Mouse (Mus musculus) layer of hippocampus, adult 11-12 months (tissue): ENCODE results near the gene Clip2.
"Not testable (repeated sequence)": the region's sequence is repeated elsewhere in the genome, so short reads cannot be mapped to it uniquely, and the experiment has no call there.

ENCODE experiments used
- DNase-seq: peaks from one replicate; pipeline ENCODE4 v3.0.0; 2022; ENCODE audit warnings: low spot score

Gene Clip2

DNA sequence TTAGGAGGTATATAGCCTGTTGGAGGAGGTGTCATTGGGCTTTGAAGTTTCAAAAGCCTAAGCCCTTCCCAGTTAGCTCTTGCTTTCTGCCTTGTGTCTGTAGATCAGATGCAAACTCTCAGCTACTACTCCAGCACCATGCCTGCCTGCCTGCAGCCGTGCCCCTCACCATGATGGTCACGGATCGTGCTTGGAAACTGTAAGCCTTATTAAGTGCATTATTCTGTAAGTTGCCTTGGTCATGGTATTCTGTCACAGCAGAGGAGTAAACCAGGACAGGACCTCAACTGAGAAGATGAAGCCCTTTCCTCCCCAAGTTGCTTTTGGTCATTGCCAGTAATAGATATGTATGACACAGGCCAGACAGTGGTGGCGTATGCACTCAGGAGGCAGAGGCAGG is 63.6 kb downstream of the Clip2 start:
- DNase-seq = no peak

DNA sequence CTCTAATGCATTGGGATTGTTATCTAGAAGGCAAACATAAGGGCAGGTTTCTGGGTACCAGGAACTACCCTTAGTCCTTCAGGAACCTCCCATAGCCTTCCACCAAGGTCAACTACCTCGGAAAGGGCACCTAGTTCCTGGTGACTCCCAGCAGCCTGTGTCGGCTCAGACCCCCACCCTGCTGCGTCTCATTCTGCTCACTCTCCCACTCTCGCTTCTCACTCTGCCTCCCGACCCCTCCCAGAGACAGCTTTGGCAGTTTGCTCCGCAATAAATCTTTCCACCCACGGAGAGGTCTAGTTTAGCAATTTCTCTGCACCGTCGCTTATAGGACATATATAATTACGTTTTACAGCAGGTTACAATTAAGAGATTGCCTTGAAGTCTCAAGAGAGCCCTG is 64.2 kb downstream of the Clip2 start:
- no peak for DNase-seq

DNA sequence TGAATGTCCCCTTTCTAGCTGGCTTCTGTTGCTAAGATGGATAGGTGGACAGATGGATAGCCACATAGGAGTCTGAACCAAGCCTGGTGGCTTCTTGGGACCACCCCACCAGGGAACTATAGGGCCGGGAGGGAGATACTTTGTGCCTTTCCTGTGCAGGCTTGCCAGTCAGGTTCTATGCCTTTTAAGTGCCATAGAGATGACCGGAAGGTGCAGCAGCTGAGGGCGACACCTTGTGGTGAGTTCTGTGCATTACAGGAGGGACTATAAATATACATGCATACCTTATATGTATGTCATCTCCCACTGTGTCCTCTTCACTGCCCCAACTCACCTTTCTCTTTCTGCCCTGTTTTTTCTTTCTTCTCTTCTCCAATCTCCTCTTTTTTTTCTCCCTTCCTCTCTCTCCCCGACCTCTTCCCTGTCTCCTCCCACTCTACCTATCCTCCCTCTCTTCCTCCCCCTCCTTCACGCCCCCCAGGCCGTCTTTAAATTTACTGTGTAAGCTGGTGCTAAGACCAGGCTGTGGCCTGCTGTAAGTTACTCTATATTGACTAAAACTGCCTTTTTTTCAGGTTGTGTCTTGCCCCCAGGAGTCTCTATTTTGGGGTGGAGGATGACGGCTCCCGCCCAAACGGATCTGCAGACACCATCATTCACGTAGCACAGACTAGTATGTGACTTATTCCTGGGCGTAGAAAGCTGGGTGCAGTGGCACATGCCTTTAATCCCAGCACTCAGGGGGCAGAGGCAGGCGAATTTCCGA is 66.2 kb downstream of the Clip2 start:
- peak; percentile 68 for DNase-seq

DNA sequence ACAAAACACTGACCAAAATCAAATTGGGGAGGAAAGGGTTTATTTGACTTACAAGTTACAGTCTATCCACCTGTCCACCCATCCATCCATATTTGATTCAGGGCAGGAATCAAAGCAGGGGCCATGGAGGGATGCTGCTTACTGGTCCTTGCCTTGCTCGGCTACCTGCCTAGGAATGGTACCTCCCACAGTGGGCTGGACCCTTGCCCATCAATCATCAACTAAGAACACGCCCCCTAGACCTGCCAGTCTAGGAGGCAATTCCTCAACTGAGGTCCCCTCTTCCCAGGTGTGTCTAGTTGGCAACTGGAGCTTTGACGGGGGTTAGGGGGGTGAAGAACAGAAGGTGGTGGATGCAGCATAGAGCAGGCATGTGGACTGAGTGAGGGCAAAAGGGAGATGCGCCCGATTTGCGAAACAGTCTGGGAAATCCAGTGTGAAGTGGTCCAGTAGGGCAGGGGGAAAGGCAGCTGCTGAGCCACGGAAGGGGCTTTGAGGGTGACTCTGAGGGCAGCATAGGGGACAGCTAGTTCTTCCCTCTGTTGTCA is 67.0 kb downstream of the Clip2 start:
- DNase-seq = no peak

DNA sequence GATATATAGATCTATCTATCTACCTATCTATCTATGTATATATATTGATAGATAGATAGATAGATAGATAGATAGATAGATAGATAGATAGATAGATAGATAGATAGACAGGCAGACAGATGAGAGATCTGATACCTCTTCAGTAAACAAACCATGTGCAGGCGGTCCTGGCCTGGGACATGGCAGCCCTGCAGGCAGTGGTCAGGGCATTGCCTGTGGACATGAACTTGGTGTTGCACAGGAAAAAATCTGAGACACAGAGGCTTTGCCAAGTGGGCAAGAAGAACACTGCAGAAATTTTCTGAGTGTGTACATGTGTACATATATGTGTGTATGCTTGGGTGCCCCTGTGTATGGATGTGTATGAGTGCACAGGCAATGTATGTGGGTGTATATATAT is 68.9 kb downstream of the Clip2 start:
- no peak for DNase-seq

DNA sequence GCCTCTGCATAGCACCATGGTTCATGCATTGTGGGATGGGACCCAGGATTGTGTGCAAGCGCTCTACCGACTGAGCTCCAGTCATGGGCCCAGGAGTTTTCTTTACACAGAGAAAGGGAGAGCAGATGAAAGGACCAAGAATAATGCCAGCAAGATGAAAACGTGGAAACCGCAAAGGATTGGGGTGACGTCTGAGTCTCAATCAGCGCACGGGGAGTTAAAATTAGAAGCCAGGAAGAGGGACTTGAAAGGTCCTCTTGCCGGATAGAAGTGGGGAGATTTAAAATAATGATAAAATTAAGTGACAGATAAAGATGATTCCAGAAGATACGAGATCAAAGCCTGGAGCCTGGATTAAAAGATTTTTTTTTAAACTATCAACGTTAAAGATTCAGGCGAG is 69.9 kb downstream of the Clip2 start:
- no peak for DNase-seq

DNA sequence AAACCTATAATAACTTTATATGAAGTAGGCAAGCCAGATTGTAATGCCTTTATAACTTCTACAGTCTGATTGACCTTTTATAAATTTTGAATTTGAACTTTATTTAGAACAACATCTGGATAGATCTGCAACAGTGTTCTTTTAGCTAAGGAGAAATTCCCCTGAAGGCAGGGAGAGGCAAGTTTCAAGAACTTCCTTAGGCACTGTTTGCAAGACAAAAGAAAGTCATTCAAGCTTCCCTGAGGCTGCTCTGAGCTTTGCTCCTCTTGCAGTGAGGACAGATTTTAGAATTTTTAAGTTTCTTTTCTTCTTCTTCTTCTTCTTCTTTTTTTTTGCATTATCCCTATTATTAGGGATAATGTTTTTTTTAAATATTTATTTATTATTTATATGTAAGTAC is 73.3 kb downstream of the Clip2 start:
- DNase-seq = not testable (repeated sequence)

DNA sequence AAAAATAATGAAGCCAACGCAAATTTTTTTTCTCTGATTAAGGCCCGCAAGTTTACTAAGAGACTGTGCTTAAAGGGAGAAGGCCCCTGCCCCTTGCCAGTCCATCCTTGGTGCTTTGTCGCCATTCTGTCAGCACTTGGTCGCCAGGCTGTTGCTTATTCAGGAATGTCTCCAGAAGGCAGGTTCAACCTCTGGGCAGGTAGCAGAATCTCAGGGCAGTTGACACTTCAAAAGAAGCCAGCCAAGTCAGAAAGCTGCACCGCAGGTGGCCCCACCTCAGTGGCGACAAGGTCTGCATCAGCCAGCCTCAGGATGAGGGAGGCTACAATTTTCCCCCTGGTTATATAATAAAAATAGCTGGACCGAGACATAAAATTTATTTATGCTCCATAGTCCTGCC is 76.5 kb downstream of the Clip2 start:
- DNase-seq = not testable (repeated sequence)

DNA sequence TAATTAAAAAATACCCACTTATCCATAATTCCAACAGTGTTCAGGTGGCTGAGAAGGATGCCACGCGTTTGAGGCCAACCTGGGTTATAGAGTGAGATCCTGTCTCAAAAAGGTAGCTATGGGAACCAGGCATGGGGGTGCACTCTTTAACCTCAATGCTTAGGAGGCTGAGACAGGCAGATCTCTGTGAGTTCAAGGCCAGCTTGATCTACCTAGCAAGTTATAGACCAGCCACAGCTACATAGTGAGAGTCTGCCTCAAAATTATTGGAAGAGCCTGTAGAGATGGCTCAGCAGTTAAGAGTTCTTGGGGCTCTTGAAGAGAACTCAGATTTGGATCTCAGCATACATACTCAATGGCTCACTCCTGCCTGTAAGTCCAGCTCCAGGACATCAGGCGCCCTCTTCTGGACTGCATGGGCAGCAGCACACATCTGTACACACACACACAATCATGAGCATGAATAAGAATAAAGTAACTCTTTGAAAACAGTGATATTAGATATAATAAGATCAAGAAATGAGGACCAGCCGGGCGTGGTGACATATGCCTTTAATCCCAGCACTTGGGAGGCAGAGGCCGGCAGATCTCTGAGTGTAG is 77.1 kb downstream of the Clip2 start:
- DNase-seq = no peak

DNA sequence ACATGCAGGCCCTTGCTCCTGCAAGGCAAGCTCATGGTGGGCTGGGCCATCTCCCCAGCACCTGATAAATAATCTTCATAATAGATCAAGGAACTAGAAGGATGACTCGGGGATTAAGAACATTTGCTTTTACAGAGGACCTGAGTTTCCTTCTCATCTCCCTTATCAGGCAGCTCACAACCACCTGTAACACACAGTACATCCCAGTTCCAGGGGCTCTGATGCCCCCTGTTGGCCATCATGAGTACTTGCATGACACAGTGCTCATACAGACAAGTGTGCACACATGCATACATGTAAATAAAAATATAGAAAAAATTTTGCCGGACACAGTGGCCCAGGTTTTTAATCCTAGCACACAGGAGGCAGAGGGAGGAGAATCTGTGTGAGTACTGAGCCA is 78.3 kb downstream of the Clip2 start:
- no peak for DNase-seq

DNA sequence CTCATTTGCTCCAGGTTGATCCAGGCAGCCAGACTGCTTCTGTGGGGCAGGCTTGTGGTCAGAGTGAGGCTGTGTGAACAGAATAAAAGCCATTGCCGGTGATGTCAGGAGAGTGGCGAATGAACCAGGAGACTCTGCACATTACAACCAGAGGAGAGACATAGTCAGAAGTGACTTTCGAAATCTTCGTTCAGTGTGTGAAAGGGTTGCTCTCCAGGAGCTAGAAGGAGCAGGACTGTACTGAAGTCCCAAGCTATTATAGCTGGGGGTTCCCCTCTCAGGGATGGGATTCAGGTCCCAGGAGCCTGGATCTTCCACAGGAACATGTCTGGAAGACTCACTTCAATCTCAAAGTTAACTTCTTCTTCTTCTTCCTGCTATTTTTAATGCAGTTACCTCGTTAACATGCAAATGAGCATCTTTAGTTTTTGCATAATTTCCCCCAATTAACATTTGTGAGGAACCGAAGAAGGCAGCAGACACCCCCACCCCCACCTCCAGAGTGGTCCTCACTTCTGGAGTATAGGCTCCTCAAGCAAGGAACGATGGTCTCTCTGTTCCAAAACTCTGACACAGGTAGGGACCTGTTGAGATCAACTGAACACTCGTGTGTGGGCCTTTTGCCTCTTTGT is 81.6 kb downstream of the Clip2 start:
- no peak for DNase-seq

DNA sequence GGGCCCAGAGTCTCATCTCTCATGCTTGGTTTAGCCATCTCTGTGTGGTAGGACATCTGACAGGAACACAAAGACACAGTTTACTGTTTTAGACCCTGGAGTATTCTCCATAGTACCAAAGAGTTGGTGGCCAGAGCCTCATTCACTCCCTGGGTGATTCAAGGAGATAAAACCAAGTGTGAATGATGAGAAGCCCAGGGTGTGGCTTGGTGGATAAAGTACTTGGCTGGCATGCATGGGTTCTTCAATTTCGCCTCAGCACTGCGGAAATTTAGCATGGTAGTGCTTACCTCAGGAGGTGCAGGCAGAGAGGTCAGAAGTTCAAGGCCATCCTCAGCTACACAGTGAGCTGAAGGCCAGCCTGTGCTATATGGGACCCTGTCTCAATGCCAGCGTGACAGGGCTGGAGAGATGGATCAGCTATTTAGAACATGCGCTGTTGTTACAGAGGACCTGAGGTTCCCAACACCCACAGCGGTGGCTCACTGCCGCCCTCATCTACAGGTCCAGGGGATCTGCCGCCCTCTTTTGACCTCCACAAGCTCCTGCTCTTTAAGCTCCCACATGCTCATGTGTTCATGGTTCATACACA is 82.6 kb downstream of the Clip2 start:
- no peak for DNase-seq

DNA sequence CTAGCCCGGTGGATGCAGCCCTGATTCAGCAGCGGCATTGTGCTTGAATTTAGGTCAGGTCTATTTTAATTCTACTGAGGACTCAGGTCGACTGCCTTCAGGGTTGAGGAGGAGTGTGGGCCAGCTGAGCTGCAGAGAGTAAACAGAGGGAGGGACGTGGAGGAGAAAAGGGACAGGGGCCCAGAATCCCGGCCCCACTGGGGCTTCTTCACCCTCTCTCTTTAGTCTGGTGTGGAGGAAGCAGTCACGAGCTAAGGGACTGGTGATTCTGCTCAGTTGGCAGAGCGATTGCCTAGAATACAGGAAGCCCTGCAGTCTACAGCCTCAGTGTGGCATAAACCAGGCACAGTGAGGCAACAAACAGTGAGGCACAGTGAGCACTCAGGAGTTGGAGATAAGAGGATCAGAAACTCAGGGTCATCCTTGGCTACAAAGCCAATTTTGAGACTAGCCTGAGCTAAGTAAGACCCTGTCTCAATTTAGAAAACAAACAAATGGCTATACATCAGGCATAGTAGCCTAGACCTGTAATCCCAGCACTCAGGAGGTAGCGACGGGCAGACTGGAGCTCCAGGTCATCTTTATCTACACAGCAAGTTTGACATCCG is 84.0 kb downstream of the Clip2 start:
- DNase-seq = no peak

DNA sequence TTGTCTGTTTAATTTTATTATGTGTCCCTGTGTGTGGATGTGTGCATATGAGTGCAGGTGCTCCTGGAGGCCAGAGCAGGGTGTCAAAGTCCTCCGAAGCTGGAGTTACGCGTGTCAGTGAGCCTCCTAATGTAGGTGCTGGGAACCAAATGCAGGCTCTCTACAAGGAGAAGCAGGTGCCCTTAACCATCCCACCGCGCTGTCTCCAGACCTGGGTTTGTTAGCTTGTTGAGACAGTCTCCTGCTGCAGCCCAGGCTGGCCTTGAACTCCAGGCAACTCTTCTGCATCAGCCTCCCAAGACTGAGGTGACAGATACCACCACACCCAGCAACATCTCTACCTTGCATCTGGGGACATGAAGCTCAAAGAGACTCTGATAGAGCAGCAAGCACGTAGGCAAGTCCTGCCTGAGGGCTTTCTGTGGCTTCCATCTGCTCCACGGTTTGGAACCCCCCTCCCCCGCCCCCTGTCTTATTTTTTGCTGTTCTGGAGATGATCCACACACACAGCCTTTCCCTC is 85.1 kb downstream of the Clip2 start:
- DNase-seq = no peak

DNA sequence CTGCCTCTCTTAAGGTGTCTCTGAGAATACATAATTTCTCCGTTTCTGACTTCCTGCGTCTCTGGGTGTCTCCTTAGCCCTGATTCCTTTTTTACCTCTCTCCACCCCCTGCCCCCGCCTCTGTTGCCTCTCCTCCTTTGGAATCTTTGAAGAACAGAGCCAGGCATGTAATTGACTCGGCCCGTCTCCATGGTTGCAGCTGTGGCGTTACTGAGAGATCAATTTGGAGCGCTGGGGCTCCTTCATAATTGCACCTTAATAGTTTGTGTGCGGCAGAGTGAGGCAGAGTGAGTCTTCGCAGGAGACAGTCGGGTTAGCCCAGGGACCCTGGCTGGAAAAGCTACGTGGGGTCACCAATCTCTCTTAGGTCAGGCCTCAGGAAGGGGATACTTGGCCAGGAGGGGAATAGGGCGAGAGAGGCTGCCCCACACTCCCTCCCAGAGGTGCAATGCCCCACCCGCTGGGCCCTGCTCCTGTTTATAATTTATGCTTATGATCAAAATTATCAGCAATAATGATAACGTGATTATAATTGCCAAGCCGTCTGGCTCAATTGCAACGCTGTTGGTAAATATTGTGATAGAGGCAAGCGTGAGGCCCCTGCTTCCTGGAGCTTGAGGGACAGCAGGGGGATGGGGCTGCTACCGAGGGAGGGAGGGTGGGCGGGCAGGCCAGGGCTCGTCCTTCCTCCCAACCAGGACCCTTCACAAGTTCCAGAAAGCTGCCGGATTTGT is 85.8 kb downstream of the Clip2 start:
- DNase-seq = no peak

DNA sequence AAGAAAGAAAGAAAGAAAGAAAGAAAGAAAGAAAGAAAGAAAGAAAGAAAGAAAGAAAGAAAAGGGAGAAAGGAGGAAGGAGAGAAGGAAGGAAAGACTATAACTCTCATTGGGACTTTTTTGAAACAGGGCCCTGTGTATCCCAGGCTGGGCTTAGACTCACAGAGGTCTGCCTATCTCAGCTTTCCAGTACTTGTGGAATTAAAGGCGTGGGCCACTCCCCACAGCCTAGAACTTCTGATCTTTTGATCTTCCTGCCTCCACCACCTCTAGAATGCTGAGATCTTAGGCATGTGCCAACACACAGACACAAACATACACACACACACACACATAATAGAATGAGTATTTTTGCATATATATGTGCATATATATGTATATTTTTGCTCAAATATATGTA is 87.0 kb downstream of the Clip2 start:
- DNase-seq = no peak

DNA sequence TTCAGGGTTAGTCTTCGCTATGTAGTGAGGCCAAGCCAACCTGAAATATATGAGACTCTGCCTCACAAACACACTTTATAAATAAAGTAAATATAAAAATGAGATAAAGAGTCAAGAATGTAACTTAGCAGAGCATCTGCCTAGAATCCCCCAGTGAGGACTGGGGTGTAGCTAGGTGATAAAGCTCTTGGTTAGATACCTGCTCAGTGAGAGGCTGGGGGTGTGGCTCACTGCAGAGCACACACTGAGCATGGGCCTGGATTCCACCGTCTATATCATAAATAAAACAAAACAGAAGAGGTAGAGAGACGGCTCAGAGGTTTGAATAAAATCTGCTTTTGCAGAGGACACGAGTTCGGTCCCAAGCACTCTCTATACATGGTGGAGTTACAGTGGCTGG is 88.0 kb downstream of the Clip2 start:
- DNase-seq = no peak

DNA sequence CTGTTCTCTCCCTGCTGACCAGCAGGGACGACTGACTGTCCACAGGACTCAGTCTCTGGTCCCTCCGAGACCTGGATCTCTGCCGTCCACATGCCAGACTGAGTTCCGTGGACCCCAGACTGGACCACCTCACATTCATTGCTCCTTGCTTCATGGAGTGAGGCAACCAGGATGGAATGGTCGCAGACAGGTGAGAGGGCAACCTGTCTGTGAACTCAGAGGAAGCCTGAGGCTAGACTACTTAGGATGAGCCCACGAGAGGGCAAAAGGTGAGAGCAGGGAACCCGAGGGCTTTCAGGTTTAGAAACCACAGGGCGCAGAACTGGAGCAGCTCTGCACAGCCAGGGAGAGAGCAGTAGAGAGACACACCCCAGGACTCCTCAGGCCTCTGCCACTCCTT is 89.5 kb downstream of the Clip2 start:
- DNase-seq = no peak

DNA sequence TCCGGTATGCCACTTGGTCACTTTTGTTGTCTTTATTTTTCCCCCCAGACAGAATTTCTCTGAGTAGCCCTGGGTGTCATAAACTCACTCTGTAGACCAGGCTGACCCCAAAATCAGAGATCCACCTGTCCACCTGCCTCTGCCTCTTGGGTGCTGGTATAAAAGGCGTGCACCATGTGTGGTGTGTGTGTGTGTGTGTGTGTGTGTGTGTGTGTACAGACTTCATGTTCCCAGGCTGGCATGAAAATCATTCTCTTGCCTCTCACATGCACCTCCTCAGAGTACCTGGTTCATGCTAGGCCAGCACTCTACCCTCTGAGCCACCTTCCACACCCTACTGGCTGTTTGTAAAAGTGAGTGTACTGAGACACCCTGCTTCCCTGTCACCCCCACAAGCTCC is 89.9 kb downstream of the Clip2 start:
- DNase-seq = no peak

DNA sequence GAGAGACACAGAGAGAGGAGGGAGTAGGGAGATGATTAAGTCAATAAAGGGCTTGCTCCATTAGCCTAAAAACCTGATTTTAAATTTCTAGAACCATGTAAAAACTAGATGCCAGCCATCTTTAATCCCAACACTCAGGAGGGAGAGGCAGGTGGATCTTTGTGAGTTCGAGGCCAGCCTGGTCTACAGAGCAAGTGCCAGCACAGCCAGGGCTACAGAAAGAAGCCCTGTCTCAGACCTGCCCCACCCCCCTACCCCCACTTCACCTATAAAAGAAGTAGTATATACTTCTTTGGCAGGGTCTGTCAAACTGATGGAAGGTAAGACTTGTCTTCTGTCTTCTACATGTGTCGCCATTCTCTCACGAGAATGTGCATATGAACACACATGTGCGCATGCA is 91.7 kb downstream of the Clip2 start:
- DNase-seq = no peak

DNA sequence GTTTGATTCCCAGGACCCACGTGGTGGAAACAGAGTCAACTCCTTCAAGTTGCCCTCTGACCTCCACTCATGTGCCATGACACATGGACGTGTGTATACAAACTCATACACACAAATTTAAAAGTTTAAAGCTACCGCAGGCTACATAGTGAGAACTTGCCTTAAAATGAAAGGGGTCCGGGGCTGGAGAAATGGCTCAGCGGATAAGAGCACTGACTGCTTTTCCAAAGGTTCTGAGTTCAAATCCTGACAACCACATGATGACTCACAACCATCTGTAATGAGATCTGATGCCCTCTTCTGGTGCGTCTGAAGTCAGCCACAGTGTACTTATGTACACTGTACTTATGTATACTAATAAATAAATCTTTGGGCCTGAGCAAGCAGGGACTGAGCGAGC is 93.1 kb downstream of the Clip2 start:
- no peak for DNase-seq

DNA sequence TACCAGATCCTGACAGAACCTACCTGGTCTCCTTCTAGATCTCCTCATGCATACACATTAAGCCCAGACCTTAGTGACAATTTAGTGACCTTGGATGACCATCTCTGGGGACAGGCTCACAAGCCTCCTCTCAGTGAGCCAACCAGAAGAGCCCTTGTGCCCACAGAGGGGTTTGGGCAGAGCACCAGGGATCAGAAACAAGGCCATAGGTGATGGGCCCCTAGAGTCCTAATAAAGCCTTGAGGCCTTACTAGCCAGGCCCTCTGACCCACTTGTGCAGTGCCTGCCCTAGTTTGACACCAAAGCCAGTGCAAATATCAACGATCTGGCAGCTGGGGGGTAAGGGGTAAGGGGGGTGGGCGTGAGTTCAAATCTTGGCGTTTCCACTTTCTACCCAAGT is 93.8 kb downstream of the Clip2 start:
- DNase-seq = no peak
